Mouse (Mus musculus): ENCODE results near the gene Kif7. TPM values are rescaled to one million over a fixed set of nuclear protein-coding genes. Genes with fewer than 3 reads are reported as not detected.
A peak's percentile ranks its signal among the peaks of the same experiment; 100 is the strongest.

Gene Kif7
- polyA plus RNA-seq, 1 experiment from 2014 or later: 7.8 TPM

DNA sequence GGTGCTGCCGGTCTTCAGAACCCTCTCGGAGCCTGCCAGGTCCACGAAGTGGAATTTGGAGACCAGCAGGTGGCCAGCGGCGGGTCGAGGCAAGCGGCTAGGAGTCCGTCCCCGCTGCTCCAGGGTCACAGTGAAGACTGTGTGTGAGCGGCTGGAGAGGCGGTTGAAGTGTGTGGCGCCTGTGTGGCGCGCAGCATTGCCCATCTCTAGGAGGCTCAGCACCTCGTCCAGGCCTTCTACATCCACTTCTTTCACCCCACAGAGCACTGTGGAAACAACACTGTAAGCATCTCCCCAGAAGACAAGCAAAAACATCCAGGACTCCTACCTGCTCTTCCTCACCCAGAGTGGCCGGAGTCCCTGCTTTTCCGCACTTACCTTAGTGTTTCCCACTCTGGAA lies 4.7 kb downstream of the Kif7 start:
- H3K4me3 ChIP-seq: peak overlapping the region; percentile 46
- H3K4me1 ChIP-seq: peaks cover 21% of the 10 kb centered on the region
- H3K36me3 ChIP-seq: peaks cover 47% of the 10 kb centered on the region
- ATAC-seq (ENCODE audit: insufficient number of reproducible peaks, insufficient read depth, low FRiP score, low TSS enrichment, low read depth): no peak
- peak overlapping the region; percentile 68; the same call in 1 of the 2 replicates for H3K9ac ChIP-seq
- no peaks in the 10 kb centered on the region for H3K9me3 ChIP-seq
- 43% methylated on average over 17 of the region's 17 CpGs for WGBS
- H3K27me3 ChIP-seq: peaks cover 23% of the 10 kb centered on the region
- peak overlapping the region; percentile 72 for H3K4me2 ChIP-seq
- no peak overlapping the region for H3K27ac ChIP-seq

- no peak overlapping the region for H3K27ac ChIP-seq
- peak; percentile 58 for ATAC-seq (ENCODE audit: insufficient number of reproducible peaks, insufficient read depth, low FRiP score, low TSS enrichment, low read depth)
- H3K9ac ChIP-seq: peak overlapping the region; percentile 68
- no peaks in the 10 kb centered on the region for H3K9me3 ChIP-seq
- WGBS: 2% methylated on average over 55 of the region's 55 CpGs
- peak overlapping the region; percentile 46 for H3K4me3 ChIP-seq
- peaks cover 21% of the 10 kb centered on the region for H3K4me1 ChIP-seq
- H3K36me3 ChIP-seq: peaks cover 53% of the 10 kb centered on the region
- H3K4me2 ChIP-seq: peak overlapping the region; percentile 72
- peaks cover 23% of the 10 kb centered on the region for H3K27me3 ChIP-seq
Measured at GRCm38 (mm10) chr7:79710130-79710607, 5.4 kb downstream of the Kif7 start.

DNA sequence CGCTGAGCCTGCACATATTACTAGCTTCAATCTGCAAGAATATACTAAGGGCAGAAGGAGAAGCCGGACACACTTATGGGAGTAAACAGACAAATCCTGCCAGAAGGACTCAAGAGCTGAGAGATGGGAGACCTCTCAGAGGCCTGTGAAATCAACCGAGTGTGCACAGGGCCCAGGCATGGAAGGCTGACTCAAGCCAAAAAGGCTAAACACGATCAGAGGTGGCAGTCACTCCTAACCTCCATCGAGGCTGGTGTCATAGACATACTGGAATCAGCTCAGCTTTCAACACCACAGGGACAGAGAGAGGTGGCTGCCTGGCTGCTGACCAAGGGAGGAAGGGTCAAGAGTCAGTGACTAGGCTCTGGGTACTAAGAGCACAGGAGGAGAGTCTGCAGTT lies 10.3 kb downstream of the Kif7 start:
- Histone ChIP-seq H3K4me1 (peaks cover 7% of the 10 kb centered on the region; the same call in 1 of the 2 replicates), H3K9me3 (no peaks in the 10 kb centered on the region), H3K27ac (no peak overlapping the region), H3K4me2 (no peak overlapping the region), H3K36me3 (peaks cover 96% of the 10 kb centered on the region), H3K9ac (no peak overlapping the region), H3K4me3 (no peak overlapping the region), H3K27me3 (peaks cover 7% of the 10 kb centered on the region)
- no peak for ATAC-seq (ENCODE audit: insufficient number of reproducible peaks, insufficient read depth, low FRiP score, low TSS enrichment, low read depth)
- whole genome bisulfite sequencing: 91% methylated on average over 5 of the region's 5 CpGs

DNA sequence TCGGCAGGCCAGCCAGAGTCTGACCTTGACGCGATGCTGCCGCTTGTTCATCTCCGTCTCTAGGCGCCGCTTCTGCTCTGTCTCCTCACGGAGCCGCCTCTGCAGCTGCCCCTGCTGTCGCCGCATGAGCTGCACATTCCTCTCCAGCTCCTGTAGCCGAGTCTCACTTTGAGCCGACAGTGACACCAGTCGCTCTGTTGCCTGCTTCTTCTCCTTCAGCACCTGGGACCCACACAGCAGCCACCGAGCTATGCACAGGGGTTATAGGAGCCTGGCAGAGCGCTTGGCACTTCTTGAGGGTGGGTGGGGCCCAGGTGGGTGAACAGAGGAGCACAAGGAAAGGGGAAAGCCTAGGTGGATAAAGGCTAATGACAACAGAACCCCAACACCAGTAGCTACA lies 12.8 kb downstream of the Kif7 start:
- H3K27ac ChIP-seq: no peak overlapping the region
- H3K4me2 ChIP-seq: no peak overlapping the region
- no peaks in the 10 kb centered on the region for H3K4me1 ChIP-seq
- H3K27me3 ChIP-seq: no peaks in the 10 kb centered on the region
- WGBS: 84% methylated on average over 16 of the region's 16 CpGs
- peaks cover 100% of the 10 kb centered on the region for H3K36me3 ChIP-seq
- no peak overlapping the region for H3K4me3 ChIP-seq
- ATAC-seq (ENCODE audit: insufficient number of reproducible peaks, insufficient read depth, low FRiP score, low TSS enrichment, low read depth): no peak
- H3K9me3 ChIP-seq: no peaks in the 10 kb centered on the region
- H3K9ac ChIP-seq: no peak overlapping the region

GRCm38 (mm10) chr7:79696495-79696894 lies 19.0 kb downstream of the Kif7 start:
- Histone ChIP-seq H3K4me2 (no peak overlapping the region), H3K36me3 (peaks cover 94% of the 10 kb centered on the region), H3K4me3 (no peak overlapping the region), H3K9ac (no peak overlapping the region), H3K27ac (no peak overlapping the region), H3K27me3 (no peaks in the 10 kb centered on the region), H3K9me3 (no peaks in the 10 kb centered on the region), H3K4me1 (no peaks in the 10 kb centered on the region)
- no peak for ATAC-seq (ENCODE audit: insufficient number of reproducible peaks, insufficient read depth, low FRiP score, low TSS enrichment, low read depth)
- 88% methylated on average over 8 of the region's 8 CpGs for whole genome bisulfite sequencing

GRCm38 (mm10) chr7:79680231-79680630 lies 35.3 kb downstream of the Kif7 start:
- WGBS: 89% methylated on average over 2 of the region's 2 CpGs
- Histone ChIP-seq H3K36me3 (peaks cover 86% of the 10 kb centered on the region), H3K9ac (no peak overlapping the region), H3K27me3 (no peaks in the 10 kb centered on the region), H3K4me1 (no peaks in the 10 kb centered on the region), H3K9me3 (no peaks in the 10 kb centered on the region), H3K27ac (no peak overlapping the region), H3K4me3 (no peak overlapping the region), H3K4me2 (no peak overlapping the region)
- no peak for ATAC-seq (ENCODE audit: insufficient number of reproducible peaks, insufficient read depth, low FRiP score, low TSS enrichment, low read depth)

GRCm38 (mm10) chr7:79679186-79679585 lies 36.3 kb downstream of the Kif7 start:
- H3K36me3 ChIP-seq: peaks cover 85% of the 10 kb centered on the region
- H3K4me2 ChIP-seq: no peak overlapping the region
- no peak overlapping the region for H3K4me3 ChIP-seq
- ATAC-seq (ENCODE audit: insufficient number of reproducible peaks, insufficient read depth, low FRiP score, low TSS enrichment, low read depth): no peak
- no peaks in the 10 kb centered on the region for H3K9me3 ChIP-seq
- no peak overlapping the region for H3K9ac ChIP-seq
- no peak overlapping the region for H3K27ac ChIP-seq
- H3K4me1 ChIP-seq: no peaks in the 10 kb centered on the region
- no peaks in the 10 kb centered on the region for H3K27me3 ChIP-seq

GRCm38 (mm10) chr7:79670900-79671604 lies 44.5 kb downstream of the Kif7 start:
- no peak overlapping the region for H3K4me3 ChIP-seq
- H3K4me2 ChIP-seq: no peak overlapping the region
- 97% methylated on average over 4 of the region's 4 CpGs for WGBS
- peaks cover 71% of the 10 kb centered on the region for H3K36me3 ChIP-seq
- H3K9ac ChIP-seq: no peak overlapping the region
- H3K9me3 ChIP-seq: no peaks in the 10 kb centered on the region
- ATAC-seq (ENCODE audit: insufficient number of reproducible peaks, insufficient read depth, low FRiP score, low TSS enrichment, low read depth): no peak
- no peaks in the 10 kb centered on the region for H3K4me1 ChIP-seq
- no peak overlapping the region for H3K27ac ChIP-seq
- H3K27me3 ChIP-seq: no peaks in the 10 kb centered on the region

- H3K9me3 ChIP-seq: no peaks in the 10 kb centered on the region
- peaks cover 17% of the 10 kb centered on the region for H3K4me1 ChIP-seq
- H3K36me3 ChIP-seq: peaks cover 44% of the 10 kb centered on the region
- H3K9ac ChIP-seq: no peak overlapping the region
- H3K27me3 ChIP-seq: no peaks in the 10 kb centered on the region
- H3K4me2 ChIP-seq: no peak overlapping the region
- ATAC-seq (ENCODE audit: insufficient number of reproducible peaks, insufficient read depth, low FRiP score, low TSS enrichment, low read depth): no peak
- H3K27ac ChIP-seq: no peak overlapping the region
- H3K4me3 ChIP-seq: no peak overlapping the region
Measured at GRCm38 (mm10) chr7:79666690-79667089, 48.8 kb downstream of the Kif7 start.

- Histone ChIP-seq H3K36me3 (peaks cover 5% of the 10 kb centered on the region), H3K27me3 (no peaks in the 10 kb centered on the region), H3K4me1 (peaks cover 31% of the 10 kb centered on the region), H3K9me3 (no peaks in the 10 kb centered on the region), H3K9ac (peak overlapping the region; percentile 90), H3K4me2 (peak overlapping the region; percentile 96), H3K27ac (no peak overlapping the region), H3K4me3 (peak overlapping the region; percentile 95)
- ATAC-seq (ENCODE audit: insufficient number of reproducible peaks, insufficient read depth, low FRiP score, low TSS enrichment, low read depth): no peak
- WGBS: 12% methylated on average over 5 of the region's 5 CpGs
Measured at GRCm38 (mm10) chr7:79661253-79661890, 54.1 kb downstream of the Kif7 start.

GRCm38 (mm10) chr7:79660291-79661150 lies 55.0 kb downstream of the Kif7 start:
- H3K9me3 ChIP-seq: no peaks in the 10 kb centered on the region
- no peak; the same call in 1 of the 2 replicates for ATAC-seq (ENCODE audit: insufficient number of reproducible peaks, insufficient read depth, low FRiP score, low TSS enrichment, low read depth)
- peak overlapping the region; percentile 96 for H3K4me2 ChIP-seq
- peaks cover 31% of the 10 kb centered on the region for H3K4me1 ChIP-seq
- H3K4me3 ChIP-seq: peak overlapping the region; percentile 95
- H3K36me3 ChIP-seq: peaks cover 1% of the 10 kb centered on the region
- under 1% methylated on average over 73 of the region's 73 CpGs for WGBS
- H3K27me3 ChIP-seq: no peaks in the 10 kb centered on the region
- peak overlapping the region; percentile 90 for H3K9ac ChIP-seq
- peak overlapping the region; percentile 48 for H3K27ac ChIP-seq

Measured in embryonic facial prominence, embryonic 13.5 days (tissue).